Mouse (Mus musculus) limb, embryonic 15.5 days (tissue): ENCODE results near the gene Phc1. TPM values are rescaled to one million over a fixed set of nuclear protein-coding genes. Genes with fewer than 3 reads are reported as not detected.

Experiments used
- ATAC-seq: fragments of 200-750 bp; cut with Nextera tagmentation; 2 replicates; pipeline ENCODE4 v1.8.0; 2017; ENCODE audit warnings: low read depth, moderate TSS enrichment; ENCODE audit not compliant: insufficient number of reproducible peaks, low FRiP score, low TSS enrichment
- H3K27ac ChIP-seq: fragments of 300-500 bp; sonication (generic); 2 replicates; pipeline ENCODE4 v1.5.1; 2015; ENCODE audit warnings: moderate library complexity, mild to moderate bottlenecking, inconsistent platforms
- H3K27me3 ChIP-seq: fragments of 300-500 bp; sonication (generic); 2 replicates; pipeline ENCODE4 v1.6.1; 2015; ENCODE audit warnings: inconsistent platforms
- H3K36me3 ChIP-seq: fragments of 300-500 bp; sonication (generic); 2 replicates; pipeline ENCODE4 v1.6.1; 2015; ENCODE audit warnings: inconsistent platforms
- H3K4me1 ChIP-seq: fragments of 300-500 bp; sonication (generic); 2 replicates; pipeline ENCODE4 v1.6.1; 2015; ENCODE audit warnings: inconsistent platforms
- H3K4me2 ChIP-seq: fragments of 300-500 bp; sonication (generic); 2 replicates; pipeline ENCODE4 v1.6.1; 2015; ENCODE audit warnings: mild to moderate bottlenecking, inconsistent platforms
- H3K4me3 ChIP-seq: fragments of 300-500 bp; sonication (generic); 2 replicates; pipeline ENCODE4 v1.5.1; 2015; ENCODE audit warnings: mild to moderate bottlenecking, inconsistent platforms
- H3K9ac ChIP-seq: fragments of 300-500 bp; sonication (generic); 2 replicates; pipeline ENCODE4 v1.6.1; 2015; ENCODE audit warnings: inconsistent platforms
- H3K9me3 ChIP-seq: fragments of 300-500 bp; sonication (generic); 2 replicates; pipeline ENCODE4 v1.6.1; 2016; ENCODE audit warnings: inconsistent platforms
- WGBS: fragments of 180-500 bp; shearing (Covaris S2); methylation state at CpG from one replicate; pipeline ENCODE4 v1.1.7; 2015; 5-methylcytosine and 5-hydroxymethylcytosine counted together
- polyA plus RNA-seq: library from polyadenylated mRNA; unstranded; fragments of >200 nt; fragmentation: Nextera tagmentation; extraction: Ambion mirVana; gene quantifications from 2 replicates; pipeline ENCODE4 v1.2.1, GENCODE M21; 2015

Phc1 gene
- polyA plus RNA-seq, 1 experiment from 2014 or later: 16.8 TPM

- Histone ChIP-seq H3K27ac (no peak overlapping the region), H3K36me3 (no peaks in the 10 kb centered on the region), H3K27me3 (no peaks in the 10 kb centered on the region), H3K4me2 (no peak overlapping the region), H3K9ac (no peak overlapping the region), H3K9me3 (no peaks in the 10 kb centered on the region), H3K4me1 (no peaks in the 10 kb centered on the region), H3K4me3 (no peak overlapping the region)
- 32% methylated on average over 3 of the region's 3 CpGs for WGBS
- ATAC-seq: no peak
Measured at GRCm38 (mm10) chr6:122268561-122268960, 71.8 kb downstream of the Phc1 start.

Other genes with a start within 250 kb of the Phc1 start
- gene Klrg1, start 57.7 kb downstream of the Phc1 start, polyA plus RNA-seq: 0.14 and 0.16 TPM in 2 replicates
- gene M6pr, start 31.8 kb downstream of the Phc1 start, polyA plus RNA-seq: 92.4 and 93.2 TPM in 2 replicates
- gene Rimklb, start 158.2 kb upstream of the Phc1 start, polyA plus RNA-seq: 9.3 and 11.6 TPM in 2 replicates
- gene Mfap5, start 165.3 kb upstream of the Phc1 start, polyA plus RNA-seq: 63.6 and 80.5 TPM in 2 replicates
- gene Aicda, start 213.2 kb upstream of the Phc1 start, polyA plus RNA-seq: 0.18 and 0.19 TPM in 2 replicates